Mouse (Mus musculus): ENCODE measurements around the gene Atp6v1f.

Atp6v1f gene

GRCm38 (mm10) chr6:29467583-29468354 is at the start of gene Atp6v1f:
Atp6v1f (plus strand) TSS chr6:29467718.
- peak; percentile 82 to 87 for DNase-seq (ENCODE audit: low spot score in 2 of 2)

- DNase-seq (ENCODE audit: low spot score in 2 of 2) = no peak
Measured at GRCm38 (mm10) chr6:29420596-29420995, 46.9 kb upstream of the Atp6v1f start.

DNA sequence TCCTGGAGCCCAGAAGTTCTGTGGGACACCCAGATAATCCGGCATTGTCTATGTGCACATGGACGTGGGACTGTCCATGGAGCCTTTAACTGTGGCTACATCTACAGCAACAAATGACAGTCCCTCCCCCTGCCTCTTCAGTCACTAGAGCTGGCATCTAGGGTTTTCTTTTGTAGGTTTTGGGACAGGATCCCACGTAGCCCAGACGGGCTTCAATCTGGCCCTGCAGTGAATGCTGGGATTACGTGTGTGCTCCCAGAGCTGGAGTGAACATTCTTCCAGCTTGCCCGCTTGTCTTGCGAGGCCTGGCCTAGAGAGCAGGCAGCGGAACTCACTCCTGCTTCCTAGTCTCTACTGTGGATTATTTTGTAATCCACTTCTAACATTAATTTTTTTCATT is 42.4 kb upstream of the Atp6v1f start:
- no peak for DNase-seq (ENCODE audit: low spot score in 2 of 2)

DNA sequence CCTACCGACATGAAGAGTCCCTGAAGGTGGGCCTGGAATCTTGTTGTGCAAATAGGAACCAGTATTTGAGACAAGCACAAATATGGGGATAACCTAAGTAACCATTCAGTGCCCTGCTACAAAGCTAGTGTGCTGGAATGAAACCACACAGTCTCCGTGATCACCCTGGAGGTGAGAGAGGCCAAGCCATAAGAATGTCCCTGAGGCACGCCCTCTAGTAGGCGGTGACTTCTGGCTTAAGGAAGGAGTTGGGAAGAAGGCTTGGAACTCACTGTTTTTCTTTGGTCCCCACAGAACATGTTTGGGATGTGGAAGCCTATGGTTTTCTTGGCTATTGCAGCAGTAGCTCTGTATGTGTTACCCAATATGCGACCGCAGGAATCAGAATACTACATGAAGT is 41.2 kb upstream of the Atp6v1f start:
- no peak for DNase-seq (ENCODE audit: low spot score in 2 of 2)

DNA sequence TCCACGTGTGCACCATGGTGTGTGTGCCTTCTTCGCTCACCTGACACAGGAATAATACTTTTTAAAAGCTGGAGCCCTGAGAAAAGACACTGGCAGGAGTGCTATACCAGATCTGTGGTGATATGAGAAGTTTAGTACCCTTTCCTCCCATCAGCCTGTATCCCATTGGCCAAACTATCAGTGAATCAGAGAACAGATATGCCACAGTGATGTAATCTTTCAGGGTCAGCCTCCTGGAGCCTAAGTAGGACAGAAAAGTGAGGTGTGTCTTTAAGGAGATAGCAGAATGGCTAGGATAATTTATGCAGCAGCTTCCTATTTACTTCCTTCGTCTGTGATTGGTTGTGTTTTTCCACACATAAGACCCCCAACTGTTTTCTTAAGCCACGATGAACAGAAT is 39.3 kb upstream of the Atp6v1f start:
- no peak for DNase-seq (ENCODE audit: low spot score in 2 of 2)

DNA sequence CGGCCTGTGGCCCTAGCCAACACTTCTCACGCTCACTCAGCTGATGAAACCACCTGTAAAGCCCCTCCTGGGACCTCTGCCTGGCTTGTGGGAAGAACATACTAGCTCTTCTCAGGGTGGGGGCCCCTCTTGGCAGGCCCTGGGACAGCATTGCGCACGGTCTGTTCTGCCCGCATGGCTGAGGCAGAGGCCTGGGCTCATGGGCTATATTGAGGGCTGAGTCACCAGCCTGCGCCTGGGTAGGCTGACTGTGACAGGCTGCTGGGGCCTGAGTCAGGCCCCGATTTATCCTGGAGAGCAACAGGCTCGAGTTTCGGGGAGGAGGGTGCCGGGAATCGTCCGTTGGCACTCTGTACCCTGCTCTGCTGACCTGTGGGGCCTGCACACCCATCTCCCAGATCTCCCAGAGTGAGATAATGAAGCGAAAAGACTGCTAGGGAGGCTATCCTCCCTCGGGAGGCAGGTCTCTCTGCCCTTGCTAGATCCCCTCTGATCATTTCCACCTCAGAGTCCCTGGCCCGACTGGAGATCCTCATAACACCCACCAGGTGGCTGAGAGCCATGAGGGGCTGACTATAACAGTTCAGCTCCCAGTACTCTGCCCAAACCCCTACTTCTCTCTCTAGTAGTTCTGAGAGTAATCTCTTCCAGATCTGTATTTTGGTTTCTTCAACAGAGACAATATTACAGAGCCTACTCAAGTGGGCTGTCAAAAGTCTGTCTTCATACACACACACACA is 36.7 kb upstream of the Atp6v1f start:
- no peak for DNase-seq (ENCODE audit: low spot score in 2 of 2)

DNA sequence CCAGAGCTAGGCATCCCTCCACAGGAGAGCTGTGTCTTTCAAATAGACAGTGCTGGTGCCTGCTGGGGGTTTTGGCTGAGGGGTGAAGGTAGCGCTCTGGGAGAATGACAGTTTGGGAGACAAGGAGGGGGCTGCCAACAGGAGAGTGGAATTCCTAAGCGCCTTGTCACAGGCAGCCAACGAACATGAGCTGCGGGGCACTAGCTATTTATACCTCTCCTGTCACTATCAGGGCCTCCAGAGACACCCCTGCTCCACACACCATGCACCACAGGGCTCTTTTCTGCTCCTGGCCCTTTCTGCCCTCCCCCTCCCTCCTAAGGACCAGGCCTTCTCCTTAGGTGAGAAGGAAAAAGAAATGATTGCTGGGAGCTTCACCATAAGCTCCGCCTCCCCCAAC is 36.0 kb upstream of the Atp6v1f start:
- no peak for DNase-seq (ENCODE audit: low spot score in 2 of 2)

DNA sequence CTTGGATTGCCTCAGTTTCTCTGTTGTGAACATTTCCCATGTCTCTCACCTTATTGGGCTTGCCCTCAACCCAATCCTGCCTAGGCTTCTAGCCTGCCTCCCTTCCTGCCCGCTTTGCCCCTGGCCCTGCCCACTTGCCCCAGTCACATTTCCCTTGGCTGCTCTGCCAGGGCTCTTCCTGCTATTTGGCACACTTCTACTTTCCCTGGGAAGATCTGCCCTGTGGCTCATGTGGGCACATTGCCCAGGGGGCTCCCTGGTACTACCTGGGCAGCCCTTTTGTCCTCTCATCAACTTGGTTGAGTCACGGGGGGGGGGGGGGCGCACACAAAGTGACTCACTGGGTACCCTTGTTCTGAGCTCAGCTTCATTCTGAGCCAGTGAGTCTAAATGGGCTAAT is 35.4 kb upstream of the Atp6v1f start:
- DNase-seq (ENCODE audit: low spot score in 2 of 2) = no peak

DNA sequence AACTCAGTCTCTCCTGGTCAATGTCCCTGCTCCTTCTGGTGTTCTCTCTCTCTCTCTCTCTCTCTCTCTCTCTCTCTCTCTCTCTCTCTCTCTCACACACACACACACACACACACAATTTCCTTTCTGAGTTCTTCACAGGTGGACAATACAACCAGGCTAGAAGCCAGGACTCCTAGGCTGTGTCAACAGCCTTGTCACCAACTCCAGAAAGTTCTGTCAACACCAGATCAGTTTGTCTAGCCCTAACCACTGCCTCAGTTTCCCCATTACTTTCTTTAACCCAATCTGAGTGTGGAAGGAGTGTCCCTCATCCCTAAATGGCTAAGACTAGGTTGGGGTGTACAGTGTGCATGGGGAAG is 34.9 kb upstream of the Atp6v1f start:
- DNase-seq (ENCODE audit: low spot score in 2 of 2) = no peak

DNA sequence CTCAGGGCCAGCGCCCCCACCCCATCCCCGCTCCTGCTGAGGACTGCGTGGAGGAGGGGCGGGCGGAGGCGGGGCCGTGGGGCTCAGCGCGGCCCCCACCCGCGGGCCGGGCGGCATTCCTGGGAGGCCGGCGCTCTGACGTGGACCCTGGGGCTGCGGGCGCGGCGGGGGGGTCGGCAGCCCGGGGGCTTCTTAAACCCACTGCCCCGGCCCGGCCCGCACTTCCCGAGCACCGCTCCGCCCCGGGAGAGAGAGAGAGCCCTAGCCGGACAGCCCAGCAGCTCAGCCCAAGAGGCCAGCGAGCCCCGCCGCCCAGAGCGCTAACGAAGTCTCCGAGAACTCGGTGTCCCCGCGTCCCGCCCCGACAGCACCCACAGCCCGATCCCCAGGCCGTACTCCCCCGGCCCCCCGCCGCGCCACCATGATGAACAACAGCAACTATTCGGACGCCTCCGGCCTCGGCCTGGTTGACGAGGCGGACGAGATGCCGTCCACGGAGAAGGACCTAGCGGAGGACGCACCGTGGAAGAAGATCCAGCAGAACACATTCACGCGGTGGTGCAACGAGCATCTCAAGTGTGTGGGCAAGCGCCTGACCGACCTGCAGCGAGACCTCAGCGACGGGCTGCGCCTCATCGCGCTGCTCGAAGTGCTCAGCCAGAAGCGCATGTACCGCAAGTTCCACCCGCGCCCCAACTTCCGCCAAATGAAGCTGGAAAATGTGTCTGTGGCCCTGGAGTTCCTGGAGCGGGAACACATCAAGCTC is 34.3 kb upstream of the Atp6v1f start, which contains the start of gene Flnc:
Gene Flnc (plus strand): TSS at position 219 of the 766 bp plus-strand sequence.
- no peak for DNase-seq (ENCODE audit: low spot score in 2 of 2)

GRCm38 (mm10) chr6:29433804-29434795 is 33.4 kb upstream of the Atp6v1f start:
- DNase-seq (ENCODE audit: low spot score in 2 of 2) = no peak

DNA sequence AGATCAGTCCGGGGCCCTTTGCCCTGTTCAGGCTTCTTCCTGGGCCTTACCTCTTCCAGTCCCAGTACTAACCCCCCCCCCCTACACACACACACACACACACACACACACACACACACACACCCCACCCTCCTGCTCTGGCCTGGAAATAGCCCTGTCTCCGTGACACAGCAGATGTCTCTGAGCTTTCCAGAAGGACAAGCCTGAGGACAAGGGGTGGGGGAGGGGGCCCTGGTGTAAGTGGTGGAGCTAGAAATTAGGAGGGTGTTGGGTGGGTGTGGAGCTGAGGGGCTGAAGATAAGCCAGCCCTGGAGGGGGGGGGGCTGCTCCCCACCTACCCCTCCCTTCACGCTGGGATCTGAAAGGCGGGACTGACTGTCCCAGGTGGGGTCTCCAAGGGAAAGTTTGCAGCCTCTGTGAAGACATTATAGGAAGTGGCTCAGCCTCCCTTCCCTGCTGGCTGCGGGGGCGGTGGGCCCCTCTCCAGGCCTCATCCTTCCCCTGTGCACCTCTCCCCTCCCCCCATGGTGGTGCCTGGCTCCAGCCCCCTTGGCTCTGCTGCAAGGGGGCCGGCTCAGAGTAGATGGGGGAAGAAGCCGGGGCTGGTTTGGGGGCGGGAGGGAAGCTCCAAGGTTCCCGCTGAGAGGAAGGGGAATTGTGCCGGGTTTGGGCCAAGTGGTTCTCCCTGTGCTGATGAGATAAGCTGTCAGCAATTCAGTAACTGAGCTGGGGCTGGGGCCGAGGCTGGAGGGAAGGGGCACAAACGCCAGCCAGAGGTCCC is 32.4 kb upstream of the Atp6v1f start:
- no peak for DNase-seq (ENCODE audit: low spot score in 2 of 2)

DNA sequence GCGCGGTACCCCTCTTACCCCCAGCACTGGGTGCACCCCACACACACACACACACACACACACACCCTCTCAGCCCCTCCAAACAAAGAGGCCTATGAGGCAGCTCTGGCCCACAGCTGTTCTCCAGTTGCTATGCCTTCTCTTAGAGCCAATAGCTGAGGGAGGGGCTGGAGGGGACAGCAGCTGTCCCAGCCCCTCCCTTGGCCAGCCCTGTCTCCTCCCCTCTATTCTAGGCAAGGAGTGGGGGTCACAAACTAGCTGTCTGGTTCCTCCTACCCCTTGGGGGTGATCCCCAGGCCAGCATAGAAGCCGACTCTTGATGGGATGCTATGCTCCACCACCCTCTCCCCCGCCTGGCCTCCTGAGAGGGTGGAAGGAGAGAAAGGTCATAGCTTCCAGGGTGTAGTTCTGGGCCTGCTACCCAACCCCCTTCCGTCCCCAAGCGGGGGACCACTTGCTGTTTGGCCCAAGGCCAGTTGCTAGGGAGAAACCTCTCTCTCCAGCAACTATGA is 31.5 kb upstream of the Atp6v1f start:
- DNase-seq (ENCODE audit: low spot score in 2 of 2) = no peak

GRCm38 (mm10) chr6:29436461-29436934 is 31.0 kb upstream of the Atp6v1f start:
- DNase-seq (ENCODE audit: low spot score in 2 of 2) = no peak

DNA sequence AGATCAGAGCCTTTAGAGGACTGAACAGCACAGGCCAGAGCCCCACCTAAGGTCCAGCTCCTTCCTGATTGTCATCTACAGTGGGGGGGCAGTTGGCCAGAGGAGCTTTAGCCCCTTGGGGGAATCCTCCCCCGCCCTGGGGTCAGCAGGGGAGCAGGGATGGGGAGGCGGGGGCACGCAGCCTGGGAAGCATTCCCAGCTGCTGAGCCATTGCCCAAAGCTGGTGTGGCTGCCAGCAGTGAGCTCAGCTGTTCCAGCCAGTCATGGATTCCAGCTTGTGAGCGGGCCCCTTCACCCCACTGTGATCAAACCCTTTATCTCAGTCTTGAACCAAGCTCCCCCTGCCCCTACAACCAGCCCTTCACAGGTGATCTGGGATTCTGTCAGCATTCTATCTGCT is 28.3 kb upstream of the Atp6v1f start:
- DNase-seq (ENCODE audit: low spot score in 2 of 2) = no peak

GRCm38 (mm10) chr6:29439789-29440188 is 27.7 kb upstream of the Atp6v1f start:
- no peak for DNase-seq (ENCODE audit: low spot score in 2 of 2)

DNA sequence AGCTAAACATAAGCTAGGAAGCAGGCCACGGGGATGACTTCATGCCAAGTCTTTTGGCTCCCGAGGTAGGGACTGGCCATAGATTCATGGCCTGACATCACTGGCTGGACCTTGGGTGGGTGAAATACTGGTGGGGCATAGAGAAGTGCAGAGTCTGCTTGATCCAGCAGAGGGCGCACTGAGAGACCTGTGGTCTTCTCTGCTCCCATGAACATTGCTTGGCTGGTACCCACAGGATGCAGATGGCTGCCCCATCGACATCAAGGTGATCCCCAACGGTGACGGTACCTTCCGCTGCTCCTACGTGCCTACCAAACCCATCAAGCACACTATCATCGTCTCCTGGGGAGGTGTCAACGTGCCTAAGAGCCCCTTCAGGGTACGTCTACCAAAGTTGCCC is 22.7 kb upstream of the Atp6v1f start:
- no peak for DNase-seq (ENCODE audit: low spot score in 2 of 2)

GRCm38 (mm10) chr6:29445354-29445753 is 22.2 kb upstream of the Atp6v1f start:
- no peak for DNase-seq (ENCODE audit: low spot score in 2 of 2)

DNA sequence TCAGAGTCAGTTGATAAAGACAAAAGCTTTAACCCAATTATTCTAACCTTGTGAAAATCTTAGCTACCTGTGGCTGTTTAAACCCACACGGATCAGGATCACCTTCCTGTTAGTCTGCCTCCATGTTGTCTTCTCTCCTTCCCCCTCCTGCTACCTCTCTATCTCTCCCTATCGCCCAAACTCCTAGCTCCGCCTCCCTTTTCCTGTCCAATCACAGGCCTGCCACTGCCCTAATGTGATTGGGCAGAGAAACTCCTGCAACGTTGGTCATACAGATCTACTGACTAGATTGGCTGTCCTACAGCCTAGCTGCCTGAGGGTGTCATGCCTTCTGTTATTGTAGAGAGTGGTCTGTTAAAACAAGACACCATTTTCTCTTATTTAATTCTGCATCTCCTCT is 17.7 kb upstream of the Atp6v1f start:
- DNase-seq (ENCODE audit: low spot score in 2 of 2) = no peak

- DNase-seq (ENCODE audit: low spot score in 2 of 2) = no peak
Measured at GRCm38 (mm10) chr6:29450667-29451066, 16.9 kb upstream of the Atp6v1f start.
